Mouse (Mus musculus) NIH3T3 (cell line): Measurements from ENCODE around the gene Cct2.
"Not testable (repeated sequence)": the region's sequence is repeated elsewhere in the genome, so short reads cannot be mapped to it uniquely, and the experiment has no call there.

ENCODE experiments used
- DNase-seq: peaks from one replicate; pipeline ENCODE4 v3.0.0-alpha.2; 2012; ENCODE audit warnings: low read depth

Gene Cct2

GRCm38 (mm10) chr10:117049961-117050597, 13.5 kb downstream of the Cct2 start:
- peak; percentile 36 for DNase-seq

GRCm38 (mm10) chr10:117049253-117049652, 14.4 kb downstream of the Cct2 start:
- DNase-seq = no peak

GRCm38 (mm10) chr10:117045175-117046056, 18.2 kb downstream of the Cct2 start, which contains the start of gene Lrrc10:
Lrrc10 (plus strand) TSS chr10:117045341.
- no peak for DNase-seq

GRCm38 (mm10) chr10:117043497-117044166, 20.0 kb downstream of the Cct2 start:
- DNase-seq = peak; percentile 18

GRCm38 (mm10) chr10:117042295-117042694, 21.3 kb downstream of the Cct2 start:
- no peak for DNase-seq

- DNase-seq = peak; percentile 87
Measured at GRCm38 (mm10) chr10:117040355-117040754, 23.3 kb downstream of the Cct2 start.

GRCm38 (mm10) chr10:117033785-117034184, 29.8 kb downstream of the Cct2 start:
- DNase-seq = peak; percentile 97

GRCm38 (mm10) chr10:117031160-117031559, 32.5 kb downstream of the Cct2 start:
- DNase-seq = no peak

- no peak for DNase-seq
Measured at GRCm38 (mm10) chr10:117026176-117026575, 37.4 kb downstream of the Cct2 start.

- DNase-seq = not testable (repeated sequence)
Measured at GRCm38 (mm10) chr10:117025776-117026175, 37.8 kb downstream of the Cct2 start.

- DNase-seq = no peak
Measured at GRCm38 (mm10) chr10:117023693-117024092, 39.9 kb downstream of the Cct2 start.

GRCm38 (mm10) chr10:117021020-117021754, 42.4 kb downstream of the Cct2 start:
- DNase-seq = peak; percentile 21

- DNase-seq = peak; percentile 57
Measured at GRCm38 (mm10) chr10:117018281-117018840, 45.3 kb downstream of the Cct2 start.

GRCm38 (mm10) chr10:117014565-117014964, 49.0 kb downstream of the Cct2 start:
- DNase-seq = peak; percentile 68

- DNase-seq = peak; percentile 20
Measured at GRCm38 (mm10) chr10:117013689-117014390, 49.8 kb downstream of the Cct2 start.

GRCm38 (mm10) chr10:117011047-117011446, 52.6 kb downstream of the Cct2 start:
- no peak for DNase-seq

- DNase-seq = no peak
Measured at GRCm38 (mm10) chr10:117009691-117010090, 53.9 kb downstream of the Cct2 start.

- no peak for DNase-seq
Measured at GRCm38 (mm10) chr10:117005707-117006464, 57.7 kb downstream of the Cct2 start.

GRCm38 (mm10) chr10:117004695-117005094, 58.9 kb downstream of the Cct2 start:
- DNase-seq = no peak
